Mouse (Mus musculus): ENCODE data around the gene Rps6kb2. TPM values are rescaled to one million over a fixed set of nuclear protein-coding genes. Genes with fewer than 3 reads are reported as not detected.

Rps6kb2 gene
- total RNA-seq, 2 experiments from 2014 or later, result 22.1 to 23.1 TPM

DNA sequence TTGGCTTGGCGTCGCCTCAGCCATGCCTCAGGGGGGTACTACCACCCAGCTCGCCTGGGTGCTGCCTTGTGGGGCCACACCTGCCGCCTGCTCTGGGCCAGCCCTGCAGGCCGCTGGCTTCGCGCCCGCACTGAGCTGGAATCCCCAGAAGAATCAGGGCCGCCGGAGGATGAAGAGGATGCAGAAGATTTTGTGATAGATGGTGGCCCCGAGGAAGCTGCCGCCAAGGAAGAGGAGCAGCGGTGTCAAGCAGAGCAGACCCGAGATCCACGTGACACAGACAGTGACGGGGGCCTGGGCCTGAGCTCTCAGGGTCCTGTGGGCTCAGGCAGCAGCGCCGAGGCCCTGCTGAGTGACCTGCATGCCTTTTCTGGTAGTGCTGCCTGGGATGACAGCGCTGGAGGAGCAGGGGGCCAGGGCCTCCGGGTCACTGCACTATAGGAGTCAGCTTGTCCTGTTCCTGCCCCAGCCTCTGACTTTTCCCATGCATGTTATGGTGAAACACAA lies 7.0 kb downstream of the Rps6kb2 start:
- ATAC-seq (replicated peaks; ENCODE audit: poor library complexity), result no peak

DNA sequence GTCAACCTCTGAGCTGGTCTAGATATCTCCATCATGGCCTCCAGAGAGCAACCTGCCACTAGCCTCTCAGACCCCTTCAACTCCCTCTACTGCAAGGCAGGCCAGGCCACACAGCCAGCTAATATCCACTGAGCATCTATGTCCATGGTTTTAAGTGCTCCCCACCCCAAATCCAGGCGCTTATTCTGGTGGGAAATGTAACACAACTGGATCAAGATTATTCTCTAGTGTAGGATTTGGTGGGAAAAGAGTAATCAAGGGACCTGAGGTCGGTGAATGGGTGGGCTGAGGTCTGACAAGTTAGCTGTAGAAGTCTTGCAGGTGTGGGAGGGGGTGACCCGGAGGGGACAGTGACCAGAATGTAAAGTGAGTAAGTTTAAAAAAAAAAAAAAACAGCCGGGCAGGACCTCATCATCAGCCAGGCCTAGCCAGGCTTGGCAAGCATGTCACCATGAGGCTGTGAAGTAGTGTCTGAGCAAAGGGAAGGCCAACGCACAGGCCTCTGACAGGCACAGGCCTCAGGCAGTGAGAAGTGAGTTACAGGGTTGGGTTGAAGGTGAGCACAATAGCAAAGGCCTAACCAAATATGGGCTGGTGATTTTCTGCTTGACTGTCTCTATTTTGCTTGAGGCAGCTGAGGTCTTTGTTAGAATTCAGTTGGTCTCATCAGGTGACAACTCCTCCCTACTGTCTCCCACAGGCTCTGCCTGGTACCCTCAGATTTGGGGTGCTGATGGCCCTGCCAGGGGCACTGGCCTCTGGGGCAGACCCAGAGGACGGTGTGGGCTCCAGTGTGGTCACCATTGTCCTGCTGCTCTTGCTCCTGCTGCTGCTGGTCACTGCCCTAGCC lies 7.7 kb downstream of the Rps6kb2 start:
- ATAC-seq (replicated peaks; ENCODE audit: poor library complexity), result peak; percentile 28; the same call in 1 of the 2 replicates

DNA sequence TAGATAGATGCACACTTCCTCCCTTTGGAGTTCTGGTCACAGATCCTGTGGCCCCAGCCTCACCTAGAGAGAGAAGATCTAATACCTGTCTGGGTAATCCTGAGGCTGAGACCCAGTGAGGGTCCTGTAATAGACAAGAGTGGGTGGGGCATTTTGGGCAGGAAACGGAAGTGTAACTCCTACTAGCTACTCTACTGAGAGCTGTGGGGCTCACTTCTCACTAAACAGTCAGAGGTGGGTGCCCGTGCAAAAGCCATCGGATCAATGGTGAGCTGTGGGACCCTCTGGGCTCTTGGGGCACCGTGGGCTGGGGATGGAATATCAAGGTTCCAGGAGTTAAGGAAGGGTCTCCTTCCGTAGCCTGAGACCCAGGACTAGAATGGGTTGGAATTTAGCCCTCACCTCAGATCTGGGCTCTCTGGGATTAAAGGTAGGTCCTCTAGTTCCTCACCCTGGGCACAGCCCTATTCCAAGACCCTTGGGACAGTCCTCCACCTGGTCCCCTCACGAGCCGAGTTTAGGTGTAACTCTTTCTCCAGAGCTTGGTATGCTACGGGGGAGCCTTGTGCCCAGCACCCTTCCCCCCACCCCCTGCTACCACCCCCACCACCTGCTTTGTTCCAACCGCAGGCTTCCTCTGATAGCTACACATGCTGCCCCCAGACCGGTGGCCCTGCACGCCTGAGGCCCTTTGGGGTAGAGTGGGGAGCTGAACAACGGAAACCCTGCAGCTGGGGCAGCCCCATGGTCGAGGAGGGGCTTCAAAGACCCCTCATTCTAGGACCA lies 8.5 kb downstream of the Rps6kb2 start:
- ATAC-seq (replicated peaks; ENCODE audit: poor library complexity), result peak; percentile 66

DNA sequence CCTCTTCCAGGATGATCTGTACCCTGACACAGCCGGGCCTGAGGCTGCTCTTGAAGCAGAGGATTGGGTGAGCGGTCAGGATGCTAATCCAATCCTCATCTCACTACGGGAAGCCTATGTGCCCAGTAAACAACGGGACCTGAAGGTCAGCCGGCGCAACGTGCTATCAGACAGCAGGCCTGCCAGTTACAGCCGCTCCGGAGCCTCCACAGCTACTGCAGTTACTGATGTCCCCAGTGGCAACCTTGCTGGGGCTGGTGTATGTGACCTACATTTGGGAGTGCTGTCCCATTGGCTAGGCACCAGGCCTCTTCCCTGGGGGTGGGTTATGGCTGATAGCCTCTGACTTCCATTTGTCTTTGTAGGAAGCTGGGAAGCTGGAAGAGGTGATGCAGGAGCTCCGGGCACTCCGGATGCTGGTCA lies 9.9 kb downstream of the Rps6kb2 start, which contains the start of gene Ptprcap:
TSS of gene Ptprcap (plus strand) at position 373 of the 423 bp plus-strand sequence.
- ATAC-seq (replicated peaks; ENCODE audit: poor library complexity), result no peak

DNA sequence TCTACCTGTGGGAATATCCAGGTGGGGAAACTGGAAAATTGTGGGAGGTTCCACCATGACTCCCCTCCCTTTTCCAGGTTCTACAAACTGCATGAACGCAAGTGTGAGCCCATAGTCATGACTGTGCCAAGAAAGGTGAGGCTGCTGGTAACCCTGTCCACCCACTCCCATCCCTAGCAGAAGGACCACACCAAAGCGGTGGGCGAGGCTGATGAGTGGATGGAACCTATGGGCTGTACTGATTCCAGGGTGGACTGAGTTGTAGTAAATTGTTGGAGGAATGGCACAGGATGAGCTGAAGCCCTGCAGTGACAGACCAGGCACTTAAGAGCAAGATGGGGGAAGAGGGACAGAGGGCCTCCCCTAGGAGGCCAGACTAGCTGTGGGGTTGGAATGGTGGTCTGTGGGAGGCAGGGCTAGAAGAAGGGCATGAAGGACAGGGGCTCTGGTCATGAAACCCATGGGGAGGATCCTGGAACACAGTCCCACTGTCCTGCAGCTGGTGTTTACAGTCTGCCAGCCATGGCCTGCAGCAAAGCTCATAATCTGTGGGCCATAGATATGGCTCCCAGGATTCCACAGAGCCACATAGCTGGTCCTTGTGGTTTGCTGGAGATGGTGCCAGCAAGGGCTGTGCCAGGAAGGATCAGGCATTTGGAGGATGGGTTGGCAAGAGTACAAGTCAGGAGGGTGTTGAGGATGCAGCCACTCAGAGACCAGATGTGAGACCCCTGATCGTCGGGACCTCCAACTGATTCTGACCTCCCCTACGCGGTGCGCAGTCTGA lies 10.5 kb downstream of the Rps6kb2 start:
- ATAC-seq (replicated peaks; ENCODE audit: poor library complexity), result no peak

DNA sequence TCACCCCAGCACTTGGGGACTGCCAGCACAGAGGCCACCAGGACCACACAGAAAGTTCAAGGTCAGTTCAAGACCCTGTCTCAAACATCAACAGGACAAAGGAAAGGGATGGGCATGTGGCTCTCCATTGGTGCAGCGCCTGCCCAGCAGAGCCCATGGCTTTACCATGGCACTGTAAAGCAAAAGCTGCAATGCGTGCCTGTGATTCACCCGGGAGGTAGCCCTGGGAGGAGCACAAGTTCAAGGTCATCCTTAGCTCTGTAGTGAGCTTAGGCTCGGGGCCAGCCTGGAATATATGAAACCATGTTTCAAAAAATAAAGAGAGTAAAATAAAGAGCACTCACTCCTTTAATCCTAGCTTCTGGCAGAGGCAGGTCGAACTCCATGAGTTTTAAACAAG lies 11.3 kb downstream of the Rps6kb2 start:
- no peak for ATAC-seq (replicated peaks; ENCODE audit: poor library complexity)

DNA sequence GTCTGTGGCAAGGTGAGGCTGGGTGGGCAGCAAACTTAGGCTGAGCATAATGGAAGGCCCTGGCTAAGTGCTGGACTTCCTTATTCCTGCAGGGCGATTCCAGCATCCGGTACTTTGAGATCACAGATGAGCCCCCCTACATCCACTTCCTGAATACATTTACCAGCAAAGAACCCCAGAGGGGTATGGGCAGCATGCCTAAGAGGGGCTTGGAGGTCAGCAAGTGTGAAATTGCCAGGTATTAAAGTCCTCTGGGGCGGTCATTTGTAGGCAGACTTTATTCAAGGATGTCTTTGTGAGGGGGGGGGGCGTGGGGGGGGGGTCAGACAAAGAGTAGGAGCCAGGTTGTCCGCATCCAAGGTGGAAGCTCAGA lies 11.7 kb downstream of the Rps6kb2 start:
- no peak for ATAC-seq (replicated peaks; ENCODE audit: poor library complexity)

DNA sequence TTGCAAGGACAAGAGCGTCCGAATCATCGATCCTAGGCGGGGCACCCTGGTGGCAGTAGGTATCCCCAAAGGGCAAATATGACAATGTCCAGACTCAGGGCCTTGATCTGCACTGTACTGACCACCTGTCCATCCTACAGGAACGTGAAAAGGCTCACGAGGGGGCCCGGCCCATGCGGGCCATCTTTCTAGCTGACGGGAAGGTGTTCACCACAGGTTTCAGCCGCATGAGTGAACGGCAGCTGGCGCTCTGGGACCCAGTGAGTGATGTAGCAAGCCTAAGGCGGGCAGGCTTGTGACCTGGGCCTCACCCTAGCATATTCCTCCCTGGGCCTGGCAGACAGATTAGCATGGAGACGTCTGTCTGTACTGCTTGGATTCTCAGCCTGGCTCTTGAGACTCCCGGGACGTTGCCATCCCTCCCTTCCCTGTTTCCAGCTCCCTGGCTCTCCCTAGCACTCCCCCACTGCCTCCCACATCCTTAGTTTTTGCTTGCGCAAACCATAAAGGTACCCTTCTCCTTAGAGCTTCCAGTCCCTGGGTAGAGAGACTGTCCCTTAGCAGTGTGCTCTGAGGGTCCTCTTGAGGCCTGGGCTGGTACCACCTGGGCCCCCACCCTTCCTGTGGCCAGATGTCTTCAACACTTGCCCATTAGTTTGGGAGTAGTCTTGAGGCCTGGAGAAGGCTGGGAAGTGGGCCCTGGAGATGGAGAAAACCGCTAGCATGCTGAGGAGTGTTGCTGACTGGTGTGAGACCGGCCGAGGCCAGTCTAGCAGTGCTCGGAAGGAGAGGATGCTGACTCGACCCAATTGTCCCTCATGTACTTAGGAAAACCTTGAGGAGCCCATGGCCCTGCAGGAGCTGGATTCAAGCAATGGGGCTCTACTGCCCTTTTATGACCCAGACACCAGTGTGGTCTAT lies 12.3 kb downstream of the Rps6kb2 start:
- no peak for ATAC-seq (replicated peaks; ENCODE audit: poor library complexity)

DNA sequence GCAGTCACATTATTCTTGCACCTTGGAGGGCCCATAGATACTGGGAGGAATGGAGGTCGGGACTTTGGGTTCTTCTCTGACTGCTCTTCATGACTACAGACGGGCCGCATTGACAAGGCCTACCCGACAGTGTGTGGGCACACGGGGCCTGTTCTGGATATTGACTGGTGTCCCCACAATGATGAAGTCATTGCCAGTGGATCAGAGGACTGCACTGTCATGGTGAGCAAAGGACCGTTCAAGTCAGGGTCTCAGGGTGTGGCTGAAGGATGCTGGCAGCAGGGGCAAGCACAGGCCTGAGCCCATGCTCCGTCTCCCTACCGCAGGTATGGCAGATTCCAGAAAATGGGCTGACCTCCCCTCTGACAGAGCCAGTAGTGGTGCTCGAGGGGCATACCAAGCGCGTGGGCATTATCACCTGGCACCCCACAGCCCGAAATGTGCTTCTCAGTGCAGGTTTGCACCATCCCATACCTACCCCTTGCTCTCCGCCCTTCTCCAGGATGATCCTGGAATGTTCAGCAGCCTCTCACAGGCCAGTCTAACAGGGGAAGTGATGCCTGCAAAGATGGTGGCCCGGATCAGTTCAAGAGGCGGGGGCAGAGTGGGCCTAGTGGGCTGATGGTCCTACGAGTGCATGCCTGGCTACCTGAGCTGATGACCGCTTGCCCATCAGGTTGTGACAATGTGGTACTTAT lies 13.2 kb downstream of the Rps6kb2 start:
- no peak for ATAC-seq (replicated peaks; ENCODE audit: poor library complexity)

DNA sequence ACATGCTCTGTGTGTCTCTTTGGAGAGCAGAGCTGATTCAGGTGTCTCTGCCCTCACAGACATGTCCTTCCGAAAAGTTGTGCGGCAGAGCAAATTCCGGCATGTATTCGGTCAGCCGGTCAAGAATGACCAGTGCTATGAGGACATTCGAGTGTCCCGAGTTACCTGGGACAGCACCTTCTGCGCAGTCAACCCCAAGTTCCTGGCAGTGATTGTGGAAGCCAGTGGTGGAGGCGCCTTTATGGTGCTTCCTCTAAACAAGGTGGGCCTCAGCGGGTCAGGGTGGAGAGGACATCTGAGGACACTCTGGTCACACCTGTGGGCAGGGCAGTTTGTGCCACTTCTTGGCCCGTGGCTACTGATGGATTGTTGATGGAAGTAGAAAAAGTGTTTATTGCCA lies 13.9 kb downstream of the Rps6kb2 start:
- ATAC-seq (replicated peaks; ENCODE audit: poor library complexity), result no peak

DNA sequence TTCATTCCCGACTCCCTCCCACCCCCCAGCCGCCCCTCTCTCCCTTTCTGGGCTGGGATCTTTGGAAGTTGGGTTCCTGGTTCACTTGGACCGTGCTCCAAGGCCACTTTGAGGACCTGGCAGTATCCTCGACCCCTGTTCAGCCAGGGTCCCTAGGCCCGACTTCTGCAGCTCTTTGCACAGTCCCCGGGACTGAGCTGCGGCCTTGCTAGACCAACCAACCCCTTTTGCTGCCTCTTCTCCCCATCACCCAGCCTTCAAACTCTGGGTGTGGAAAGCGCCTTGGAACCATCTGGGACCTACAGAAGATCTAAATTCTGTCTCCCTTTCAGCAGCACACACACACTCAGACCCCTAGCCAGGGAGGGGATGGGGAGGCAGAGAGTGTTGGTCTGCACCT lies 14.3 kb downstream of the Rps6kb2 start:
- ATAC-seq (replicated peaks; ENCODE audit: poor library complexity), result no peak

DNA sequence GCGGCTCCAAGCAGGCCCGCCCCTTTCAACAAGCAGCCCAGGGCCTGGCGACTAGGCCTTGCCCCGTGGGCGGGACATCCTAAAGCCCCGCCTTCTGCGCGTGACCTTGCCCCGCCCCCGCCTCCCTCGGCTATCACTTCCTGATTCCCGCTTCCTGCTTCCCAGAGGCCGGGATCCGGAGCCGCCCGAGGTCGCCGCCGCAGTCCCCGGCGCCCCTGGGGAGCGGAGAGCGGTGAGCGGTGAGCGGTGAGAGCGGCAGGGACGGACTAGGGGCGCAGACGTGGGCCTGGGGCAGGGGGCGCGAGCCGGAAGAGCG lies 14.7 kb downstream of the Rps6kb2 start, which contains the start of gene Coro1b:
TSS of gene Coro1b (plus strand) at position 129 of the 316 bp plus-strand sequence.
- peak; percentile 91 for ATAC-seq (replicated peaks; ENCODE audit: poor library complexity)

DNA sequence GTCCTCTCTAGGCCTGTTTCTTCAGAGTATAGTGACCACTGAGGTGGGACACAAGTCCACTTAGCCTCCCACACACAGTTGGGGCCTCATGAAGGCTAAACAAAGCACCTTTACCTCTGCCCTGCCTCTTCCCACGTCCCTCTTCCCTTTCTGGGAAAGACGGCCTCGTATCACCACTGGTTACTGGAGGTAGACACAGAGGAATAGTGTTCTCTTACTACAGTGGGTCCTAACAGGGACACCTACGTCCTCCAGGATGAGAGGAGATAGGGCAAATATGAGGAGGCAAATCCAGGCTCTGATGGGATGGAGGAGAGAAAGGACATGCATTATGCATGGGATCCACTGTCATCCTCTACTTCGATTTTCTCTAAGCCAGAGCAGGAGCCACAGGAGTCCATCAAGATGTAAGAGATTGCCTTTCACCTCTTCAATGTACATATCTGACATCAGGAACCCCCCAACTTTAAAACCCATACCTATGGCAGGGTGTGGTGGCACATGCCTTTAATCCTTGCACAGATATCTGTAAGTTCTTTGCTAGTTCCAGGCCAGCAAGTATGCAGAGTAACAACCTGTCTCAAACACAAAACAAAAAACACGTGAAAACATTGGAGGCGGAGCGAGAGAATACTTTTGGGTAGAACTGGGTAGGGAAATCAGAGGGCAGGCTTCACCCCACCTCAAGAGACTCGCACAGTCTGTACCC lies 15.2 kb downstream of the Rps6kb2 start:
- ATAC-seq (replicated peaks; ENCODE audit: poor library complexity), result no peak

DNA sequence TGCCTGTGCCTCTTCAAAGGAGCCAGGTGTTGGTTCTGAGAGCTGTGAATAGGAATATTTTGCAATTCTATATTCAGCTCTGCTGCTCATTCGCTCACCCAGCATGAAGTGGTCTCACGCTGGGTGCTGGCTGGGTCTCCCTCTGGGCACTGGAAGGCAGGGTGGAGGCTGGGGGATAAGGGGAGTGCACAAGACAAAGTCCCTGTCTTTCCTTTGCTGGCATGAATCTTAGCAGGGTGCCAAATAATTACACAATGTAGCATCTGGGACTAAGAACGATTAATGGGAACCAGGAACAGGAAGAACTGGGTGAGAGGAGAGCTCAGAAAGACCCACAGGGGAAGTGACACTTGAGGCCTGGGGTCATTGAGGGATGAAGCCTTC lies 16.1 kb downstream of the Rps6kb2 start:
- ATAC-seq (replicated peaks; ENCODE audit: poor library complexity), result peak; percentile 24; the same call in 1 of the 2 replicates

DNA sequence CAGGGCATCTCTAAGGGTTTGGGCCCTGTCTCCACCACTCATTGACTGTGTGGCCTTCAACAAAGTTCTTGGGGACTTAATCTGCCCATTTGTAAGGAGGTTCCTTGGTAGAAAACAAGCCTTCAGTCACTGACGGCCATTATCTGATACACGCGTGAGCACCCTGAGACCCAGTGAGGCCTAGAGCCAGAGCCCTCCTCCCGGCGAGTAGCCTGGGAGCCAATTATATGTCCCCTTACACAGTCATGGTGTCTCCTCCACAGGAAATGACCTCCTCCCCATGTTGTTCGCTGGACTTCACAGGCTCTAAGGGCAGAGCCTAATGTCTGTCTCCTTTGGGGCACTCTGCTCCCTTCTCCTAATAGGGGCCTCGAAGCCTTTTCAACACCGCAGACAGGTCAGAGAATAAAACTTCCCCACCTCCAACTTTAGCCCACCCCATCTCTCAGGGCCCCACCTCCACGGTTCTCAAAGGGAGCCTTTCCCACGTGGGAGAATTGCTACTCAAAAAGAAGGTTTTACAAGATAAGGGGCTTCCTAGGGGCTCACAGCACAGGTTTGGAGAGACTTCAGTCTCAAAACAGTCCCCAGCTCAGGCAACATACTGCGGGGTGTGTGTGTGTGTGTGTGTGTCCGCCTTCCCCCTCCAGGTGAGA lies 16.7 kb downstream of the Rps6kb2 start:
- ATAC-seq (replicated peaks; ENCODE audit: poor library complexity), result no peak

DNA sequence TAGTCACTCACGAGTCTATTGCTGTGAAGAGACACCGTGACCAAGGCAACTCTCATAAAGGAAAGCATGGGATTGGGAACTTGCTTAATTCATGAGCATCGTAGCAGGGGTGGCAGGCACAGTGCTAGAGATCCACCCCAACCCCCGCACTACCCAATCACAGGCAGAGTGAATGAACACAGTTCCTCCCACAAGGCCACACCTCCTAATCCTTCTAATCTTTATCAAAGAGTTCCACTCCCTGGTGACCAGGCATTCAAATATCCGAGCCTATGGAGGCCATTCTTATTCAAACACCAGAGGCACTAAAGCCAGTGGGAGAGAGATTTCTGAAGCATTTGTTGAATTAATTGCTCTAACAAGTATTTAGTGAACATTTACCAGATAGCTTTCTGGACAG lies 17.2 kb downstream of the Rps6kb2 start:
- ATAC-seq (replicated peaks; ENCODE audit: poor library complexity), result no peak

DNA sequence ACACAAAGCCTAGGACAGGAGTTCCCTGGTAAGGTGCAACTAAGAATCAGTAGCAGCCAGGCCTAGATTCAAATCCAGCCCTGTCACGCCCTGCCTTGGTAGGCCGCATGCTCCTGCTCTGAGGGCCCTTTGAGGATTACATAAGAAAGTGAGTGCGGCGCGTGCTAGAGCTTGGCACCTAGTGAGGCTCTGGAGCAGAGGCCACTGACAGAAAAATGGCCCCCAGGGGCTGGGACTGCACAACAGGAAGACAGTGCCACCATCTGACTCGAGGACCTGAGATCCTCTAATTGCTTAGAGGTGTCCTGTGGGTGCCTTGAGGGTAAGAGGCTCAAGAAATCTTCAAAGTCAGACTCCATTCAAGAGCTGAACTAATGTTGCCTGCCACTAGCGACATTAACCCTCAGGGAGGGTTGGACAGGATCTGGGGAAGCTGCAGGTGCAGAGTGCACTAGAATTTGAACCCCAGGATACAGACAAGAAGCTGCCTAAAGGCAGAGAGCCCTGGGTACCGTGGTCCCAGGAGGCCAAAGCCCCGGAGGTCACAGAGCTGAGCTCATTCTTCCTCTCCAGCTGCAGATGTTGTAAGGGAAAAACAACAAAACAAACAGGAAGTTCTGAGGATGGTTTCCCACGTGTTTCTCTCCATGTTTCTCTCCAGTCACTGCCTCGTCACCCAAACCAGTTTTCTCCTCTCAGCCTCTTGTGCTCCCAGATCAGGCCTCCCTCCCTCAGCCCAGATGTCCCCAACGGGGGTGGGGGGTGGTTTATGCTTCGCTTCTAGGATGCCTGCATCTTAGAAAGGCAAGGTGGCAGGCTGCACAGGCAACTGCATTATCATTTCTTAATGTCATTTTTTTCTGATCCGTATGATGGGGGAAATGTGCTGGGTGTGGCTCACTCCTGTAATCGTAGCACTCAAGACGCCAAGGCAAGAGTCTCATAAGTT lies 18.3 kb downstream of the Rps6kb2 start:
- ATAC-seq (replicated peaks; ENCODE audit: poor library complexity), result no peak

Measured in megakaryocyte progenitor cell, adult 5-6 weeks (primary cell).